Mouse (Mus musculus) brain, embryonic 14.5 days (tissue): ENCODE data around the gene Pam.

ENCODE experiments used
- CTCF ChIP-seq: fragments of 200-500 bp; IDR thresholded peaks from 2 replicates; pipeline ENCODE4 v1.5.1; 2012; ENCODE audit warnings: inconsistent platforms, mild to moderate bottlenecking, moderate library complexity, borderline replicate concordance; ENCODE audit not compliant: insufficient read depth, insufficient read length; ENCODE audit errors: extremely low read depth
- POLR2A ChIP-seq: fragments of 200-500 bp; IDR thresholded peaks from 2 replicates; pipeline ENCODE4 v1.6.1; 2012; ENCODE audit warnings: mild to moderate bottlenecking, inconsistent platforms, borderline replicate concordance; ENCODE audit not compliant: poor library complexity, insufficient read depth, insufficient read length, severe bottlenecking; ENCODE audit errors: extremely low read depth

DNA sequence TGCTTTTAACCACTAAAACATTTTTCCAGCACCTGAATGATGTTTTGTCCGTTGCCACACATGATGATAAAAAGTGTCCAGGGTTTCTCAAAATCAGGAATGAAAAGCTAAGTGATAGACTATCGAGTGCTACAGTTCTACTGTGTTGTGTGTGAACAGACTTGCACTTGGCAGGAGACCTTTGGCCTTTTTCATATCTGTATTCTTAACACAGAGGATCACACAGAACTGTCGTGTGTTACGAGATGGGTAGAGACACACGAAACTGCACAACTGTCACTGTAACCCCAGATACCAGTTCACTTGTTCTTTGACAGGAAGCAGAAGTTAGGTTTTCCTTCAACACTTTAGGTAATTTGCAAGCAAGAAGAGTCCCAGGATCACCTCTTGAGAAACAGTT is 232.7 kb downstream of the Pam start:
- TF ChIP-seq CTCF (no peak), POLR2A (no peak)
